Mouse (Mus musculus): Measurements from ENCODE around the gene Sult2a4. TPM values are rescaled to one million over a fixed set of nuclear protein-coding genes. Genes with fewer than 3 reads are reported as not detected.

Sult2a4 gene
- not detected for polyA plus RNA-seq (2017; shearing (Covaris generic))

DNA sequence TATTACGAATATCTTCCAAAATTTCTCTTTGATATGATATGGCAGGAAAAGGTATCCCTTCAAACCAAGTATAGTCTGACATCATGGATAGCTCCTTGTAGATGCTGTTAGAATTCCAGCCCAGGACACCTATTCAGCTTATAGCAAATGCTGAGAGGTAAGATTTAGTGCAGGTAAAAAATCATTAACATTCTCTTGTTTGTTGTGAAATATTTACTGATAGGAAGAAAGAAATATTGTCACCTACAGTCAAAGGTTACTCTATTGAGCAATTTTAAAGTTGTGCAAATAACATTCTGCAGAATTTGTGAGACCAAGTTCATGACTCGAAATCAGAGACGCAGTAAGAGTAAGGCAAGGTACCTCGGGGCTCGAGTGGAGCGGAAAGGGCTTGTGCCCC is at the start of gene Sult2a4:
Gene Sult2a4, minus strand, starts transcription at position 101 of the 400 bp plus-strand sequence.

Other genes starting within 250 kb of the Sult2a4 start
- gene Sult2a1, start 152.2 kb downstream of the Sult2a4 start, polyA plus RNA-seq (2017; shearing (Covaris generic)) = not detected
- not detected for gene Sult2a3, start 133.4 kb upstream of the Sult2a4 start, polyA plus RNA-seq (2017; shearing (Covaris generic))